Mouse (Mus musculus): ENCODE results near the gene Dnlz.
A peak's percentile ranks its signal among the peaks of the same experiment; 100 is the strongest.

DNA sequence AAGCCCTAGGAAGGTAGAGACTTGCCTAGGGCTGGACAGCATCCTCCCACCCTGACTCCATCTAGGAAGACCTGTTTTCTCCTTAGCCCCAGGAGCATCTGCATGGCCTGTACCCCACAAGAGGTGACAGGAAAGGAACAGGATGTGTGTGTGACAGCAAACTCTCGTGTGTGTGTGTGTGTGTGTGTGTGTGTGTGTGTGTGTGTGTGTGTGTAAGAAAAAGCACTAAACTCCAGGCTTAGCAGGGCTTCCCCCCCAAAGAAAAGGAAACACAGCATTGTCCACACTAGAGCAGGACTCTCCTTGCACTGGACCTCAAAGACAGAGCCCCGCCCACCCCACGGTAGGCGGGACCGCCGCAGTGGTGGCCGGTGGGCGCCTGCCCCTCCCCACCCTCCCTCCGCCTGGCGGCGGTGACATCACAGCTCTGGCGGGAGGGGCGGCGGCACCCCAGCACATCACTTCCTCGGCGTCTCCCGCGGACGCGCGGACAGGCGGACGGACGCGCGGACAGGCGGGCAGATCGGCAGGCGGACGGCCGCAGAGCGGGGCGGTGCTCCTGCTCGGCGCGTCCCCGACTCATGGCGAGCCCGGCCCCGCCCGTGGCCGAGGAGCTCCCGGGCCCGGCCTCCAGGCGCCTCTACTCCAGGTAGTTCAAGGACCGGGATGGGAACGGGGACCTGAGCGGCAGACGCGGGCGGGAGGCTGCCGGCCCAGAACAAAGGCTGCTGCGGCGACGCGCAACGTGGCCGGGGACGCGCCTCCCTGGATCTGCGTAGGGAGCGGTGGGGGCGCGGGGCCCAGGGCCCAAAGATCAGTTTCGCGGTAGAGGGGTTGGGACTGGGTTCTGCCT lies 36.6 kb downstream of the Dnlz start, which contains the start of gene Gpsm1:
- no peak for TF ChIP-seq EP300 (IDR thresholded peaks at IDR 0.05; ENCODE audit: insufficient read depth, low read depth, low read length)
- TF ChIP-seq CTCF (IDR thresholded peaks at IDR 0.05): no peak; the same call in 1 of the 2 replicates
- peak; percentile 57; the same call in 1 of the 2 replicates for TF ChIP-seq POLR2A (IDR thresholded peaks at IDR 0.05; ENCODE audit: insufficient read depth, low read depth, low read length)

All from heart, adult 2 months (tissue).